Mouse (Mus musculus) cortical plate, adult 2 months (tissue): ENCODE measurements around the gene Sft2d1.

Experiments
- CTCF ChIP-seq: fragments of 200-500 bp; IDR thresholded peaks from 2 replicates; pipeline ENCODE4 v1.5.1; 2011; ENCODE audit warnings: mild to moderate bottlenecking, control low read depth, low read length; ENCODE audit not compliant: insufficient read depth; ENCODE audit errors: extremely low read depth
- POLR2A ChIP-seq: fragments of 200-500 bp; IDR thresholded peaks from 2 replicates; pipeline ENCODE4 v1.6.1; 2011; ENCODE audit warnings: mild to moderate bottlenecking, low read length, control low read depth; ENCODE audit not compliant: insufficient read depth; ENCODE audit errors: extremely low read depth

DNA sequence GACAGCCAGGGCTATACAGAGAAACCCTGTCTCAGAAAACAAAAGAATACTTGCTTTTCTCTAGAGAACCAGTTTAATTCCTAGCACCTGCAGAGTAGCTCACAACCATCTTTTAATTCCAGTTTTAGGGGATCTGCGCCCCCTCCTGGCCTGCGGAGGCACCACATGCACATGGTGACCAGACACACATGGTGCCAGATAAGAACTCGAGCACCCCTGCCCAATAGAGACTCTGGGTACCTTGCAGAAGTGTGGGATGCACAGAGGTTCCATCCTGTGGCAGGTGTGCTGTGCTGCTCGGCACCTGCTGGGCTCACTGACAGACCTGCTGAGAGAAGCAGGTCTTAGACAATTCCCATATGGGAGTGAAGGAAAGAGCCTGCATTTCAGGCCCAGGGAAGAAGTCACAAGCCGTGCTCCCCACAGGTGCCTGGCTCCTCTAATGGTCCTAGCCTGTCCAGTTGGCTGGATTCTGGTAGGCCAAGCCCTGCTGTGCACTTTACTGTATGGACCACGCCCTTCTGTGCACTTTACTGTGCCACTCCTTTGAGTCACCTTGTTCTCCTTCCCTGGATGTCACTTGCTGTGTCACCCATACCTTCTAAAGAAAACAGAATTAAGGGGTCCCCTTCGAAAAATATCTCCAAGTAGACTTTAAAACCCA is 17.7 kb downstream of the Sft2d1 start:
- TF ChIP-seq CTCF, result peak; percentile 26; the same call in 1 of the 2 replicates
- no peak for TF ChIP-seq POLR2A
